Mouse (Mus musculus) megakaryocyte-erythroid progenitor cell, adult 5 weeks (primary cell): ENCODE results near the gene Rpl4. TPM values are rescaled to one million over a fixed set of nuclear protein-coding genes. Genes with fewer than 3 reads are reported as not detected.

ENCODE experiments used
- polyA plus RNA-seq: library from polyadenylated mRNA; stranded (reverse); fragments of >175 nt; gene quantifications from 2 replicates; pipeline ENCODE4 v1.2.3, GENCODE M21; 2012

Rpl4 gene
- 412 and 479 TPM in 2 replicates for polyA plus RNA-seq

DNA sequence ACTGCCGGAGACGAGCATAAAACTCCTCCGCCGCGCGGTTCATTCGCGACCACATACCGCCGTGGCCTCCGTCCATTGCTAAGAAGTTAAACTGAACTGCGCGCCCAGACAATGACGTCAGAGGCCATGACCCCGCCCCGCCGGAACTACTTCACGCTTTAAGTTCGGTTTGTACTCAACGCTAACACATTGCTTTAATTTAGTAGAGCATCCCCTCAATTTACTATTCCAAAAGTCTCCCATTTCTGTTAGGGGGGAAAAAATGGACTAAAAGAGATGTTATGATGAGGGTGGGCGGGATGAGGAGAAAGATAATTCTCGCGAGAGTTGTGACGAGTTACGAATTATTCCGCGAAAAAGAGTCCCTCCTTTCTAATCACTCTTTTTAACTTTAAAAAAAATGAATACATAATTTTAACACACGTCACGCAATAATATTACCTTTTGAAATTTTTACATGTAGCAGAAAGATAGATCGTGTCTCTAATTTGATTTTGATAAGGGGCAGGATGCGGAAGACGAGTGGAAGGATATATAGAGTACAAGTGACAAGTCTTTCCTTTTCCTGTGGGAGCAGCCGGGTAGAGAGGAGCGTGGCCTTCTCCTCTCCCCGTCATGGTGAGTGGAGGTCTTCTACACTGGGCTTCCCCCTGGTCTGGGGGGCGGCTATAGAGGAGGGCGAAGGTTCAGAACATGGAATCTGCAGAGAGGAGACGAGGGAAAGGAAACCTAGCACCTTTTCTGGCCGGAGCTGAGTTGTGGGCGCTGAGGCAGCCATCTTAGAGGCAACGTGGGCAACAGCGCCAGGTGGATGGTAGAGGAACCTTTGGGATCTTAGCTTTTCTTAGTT is at the start of gene Rpl4, which contains the start of gene Zwilch:
TSS of gene Rpl4 (plus strand) at position 560 of the 850 bp plus-strand sequence.
TSS of gene Zwilch (minus strand) at position 289 of the 850 bp plus-strand sequence.

GRCm38 (mm10) chr9:64178974-64179646 is 5.9 kb downstream of the Rpl4 start, which contains the start of gene Snapc5:
Gene Snapc5 (plus strand): TSS chr9:64179274.

Other genes with a start within 250 kb of the Rpl4 start
- 3.6 and 5.9 TPM in 2 replicates for gene Smad6, start 151.3 kb upstream of the Rpl4 start, polyA plus RNA-seq
- not detected in 2 replicates for gene Lctl, start 56.2 kb upstream of the Rpl4 start, polyA plus RNA-seq
- gene Zwilch, start 271 bp upstream of the Rpl4 start, polyA plus RNA-seq, result 7.6 and 9.2 TPM in 2 replicates
- gene Snapc5, start 5.9 kb downstream of the Rpl4 start, polyA plus RNA-seq, result 4.0 and 4.4 TPM in 2 replicates
- not detected in 2 replicates for gene Uchl4, start 61.8 kb downstream of the Rpl4 start, polyA plus RNA-seq
- 25.4 and 27.1 TPM in 2 replicates for gene Map2k1, start 80.3 kb downstream of the Rpl4 start, polyA plus RNA-seq
- 5.4 and 5.5 TPM in 2 replicates for gene Tipin, start 108.2 kb downstream of the Rpl4 start, polyA plus RNA-seq
- gene Dis3l, start 167.9 kb downstream of the Rpl4 start, polyA plus RNA-seq, result 6.7 and 6.8 TPM in 2 replicates
- gene Megf11, start 212.3 kb downstream of the Rpl4 start, polyA plus RNA-seq, result 0.01 and 0.21 TPM in 2 replicates